Mouse (Mus musculus) T-helper 1 cell (primary cell): ENCODE data around the gene Zfp185.
"Not testable (repeated sequence)": the region's sequence is repeated elsewhere in the genome, so short reads cannot be mapped to it uniquely, and the experiment has no call there.

Source experiments
- in situ Hi-C: fragments of 300-600 bp; cut with MboI, MseI; formaldehyde crosslinking; loops from one replicate; pipeline ENCODE4 v1.15.1; 2025; ENCODE audit warnings: high pct_unique_total_duplicates

Gene Zfp185

GRCm38 (mm10) chrX:73062323-73062722, 75.2 kb downstream of the Zfp185 start:
- in situ Hi-C loops = no loop called here

- in situ Hi-C loops = no loop called here
These were observed 76.6 kb downstream of the Zfp185 start for GRCm38 (mm10) chrX:73063512-73064414.

DNA sequence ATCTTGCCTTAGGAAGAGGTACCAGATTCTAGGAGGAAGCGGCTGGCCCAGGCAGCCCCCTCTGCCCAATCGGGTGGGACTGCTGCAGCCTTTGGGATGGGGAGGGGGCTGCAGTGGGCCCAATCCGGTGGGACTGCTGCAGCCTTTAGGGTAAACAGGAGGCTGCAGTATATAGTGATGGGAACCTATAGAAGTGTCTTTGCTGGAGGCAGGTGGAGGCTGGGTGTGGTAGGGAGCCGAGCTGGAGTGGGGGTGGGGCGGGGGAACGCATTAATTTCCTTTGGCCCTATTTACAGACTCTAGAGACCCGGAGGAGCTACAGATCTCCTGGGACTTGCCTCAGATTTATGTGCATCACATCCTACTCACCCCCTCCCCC, 77.3 kb downstream of the Zfp185 start, which contains the start of gene Pnma3:
Pnma3 (plus strand) TSS at position 373 of the 379 bp plus-strand sequence.
- in situ Hi-C loops = no loop called here

GRCm38 (mm10) chrX:73066765-73067312, 79.7 kb downstream of the Zfp185 start:
- in situ Hi-C loops = not testable (repeated sequence)
